Comparison of ENCODE assay signal across 21 mouse cellular contexts in the genomic region with DNA sequence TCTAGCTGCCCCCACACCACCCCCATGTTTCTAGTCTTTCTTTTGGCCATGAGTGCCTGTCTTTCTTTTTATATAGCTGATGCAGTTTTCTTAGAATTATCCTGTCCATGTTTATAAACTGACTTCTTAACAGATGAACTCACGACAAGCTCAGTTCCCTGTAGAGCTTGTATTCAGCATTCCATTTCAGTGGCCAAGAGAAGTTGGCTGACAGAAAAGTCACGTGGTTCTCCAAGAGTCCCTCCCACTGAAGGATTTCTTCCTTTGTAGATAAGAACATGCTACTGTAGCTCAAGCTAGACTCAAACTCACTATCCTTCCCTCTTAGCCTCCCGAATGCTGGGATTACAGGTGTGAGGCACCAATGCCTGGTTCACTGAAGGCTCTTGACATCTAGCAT. TPM values are rescaled to one million over a fixed set of nuclear protein-coding genes. Genes with fewer than 3 reads are reported as not detected.
"Had no signal": no experiment of that assay in that cellular context is flagged by ENCODE, and none has a peak within 500 bp of the region (broad histone marks: within the 10 kb centered on the region; RNA-seq: fewer than 3 reads in every experiment).

No protein-coding gene starts in this region.

- H3K36me3 ChIP-seq: lung, embryonic 15.5 days; midbrain, embryonic 12.5 days; stomach, embryonic 15.5 days had no signal

- H3K9me3 ChIP-seq: lung, embryonic 15.5 days; midbrain, embryonic 12.5 days; neural tube, embryonic 12.5 days; stomach, embryonic 15.5 days had no signal

- H3K4me1 ChIP-seq: lung, embryonic 15.5 days; megakaryocyte, embryonic 14.5 days; midbrain, embryonic 12.5 days; neural tube, embryonic 12.5 days; stomach, embryonic 15.5 days had no signal

- H3K4me3 ChIP-seq: lung, embryonic 15.5 days; megakaryocyte, embryonic 14.5 days; midbrain, embryonic 12.5 days; neural tube, embryonic 12.5 days; stomach, embryonic 15.5 days had no signal

- DNase-seq: liver, postnatal 0 days; lung, adult 2 months; lung, postnatal 14 days; lung, postnatal 36 days; midbrain, embryonic 14.5 days; right cerebral cortex, postnatal 14 days; thymus, adult 18-20 months; thymus, postnatal 14 days; thymus, postnatal 36 days had no signal

- H3K27me3 ChIP-seq: lung, embryonic 15.5 days; neural tube, embryonic 12.5 days; stomach, embryonic 15.5 days had no signal

- H3K9ac ChIP-seq: liver, postnatal 0 days; lung, embryonic 15.5 days; midbrain, embryonic 12.5 days; neural tube, embryonic 12.5 days; stomach, embryonic 15.5 days had no signal

- ATAC-seq: liver, postnatal 0 days; lung, postnatal 0 days had no signal

- H3K4me2 ChIP-seq: lung, embryonic 15.5 days; midbrain, embryonic 12.5 days; neural tube, embryonic 12.5 days; stomach, embryonic 15.5 days had no signal

- H3K27ac ChIP-seq: lung, embryonic 15.5 days; macrophage; midbrain, embryonic 12.5 days; neural tube, embryonic 12.5 days; stomach, embryonic 15.5 days; stomach, postnatal 0 days had no signal

RNA-seq across cellular contexts. Expression of a gene that starts 9.4 kb away (rescaled TPM):
- total RNA-seq: megakaryocyte progenitor cell, adult 5-6 weeks; monocyte, adult 5-6 weeks; neutrophil, adult 5-6 weeks had no signal
- polyA plus RNA-seq: liver, postnatal 0 days; macrophage; spleen, adult 2 months had no signal

RNA-seq across cellular contexts. Expression of a gene that starts 31.7 kb away (rescaled TPM):
- total RNA-seq: monocyte, adult 5-6 weeks; neutrophil, adult 5-6 weeks had no signal
- polyA plus RNA-seq: liver, postnatal 0 days; macrophage had no signal

RNA-seq across cellular contexts. Expression of a gene that starts 36.2 kb away (rescaled TPM):
- total RNA-seq: megakaryocyte progenitor cell, adult 5-6 weeks; monocyte, adult 5-6 weeks; neutrophil, adult 5-6 weeks had no signal
- polyA plus RNA-seq: liver, postnatal 0 days; lung, adult 2 months; macrophage; spleen, adult 2 months had no signal
